Mouse (Mus musculus) MEL (cell line): ENCODE measurements around the gene Psmc5. TPM values are rescaled to one million over a fixed set of nuclear protein-coding genes. Genes with fewer than 3 reads are reported as not detected.

Experiments used
- DNase-seq: peaks from one replicate; pipeline ENCODE4 v3.0.0; 2011; ENCODE audit warnings: low read depth, low spot score
- H3K27ac ChIP-seq: 2 replicates; pipeline ENCODE4 v1.5.1; 2012; ENCODE audit warnings: low read depth, mild to moderate bottlenecking, control low read depth, low read length, moderate library complexity; ENCODE audit not compliant: control insufficient read depth
- H3K27me3 ChIP-seq, 2 experiments: fragments of 150-350 bp in 1 of 2; sonication (generic) in 1 of 2; 2 replicates each; pipeline ENCODE4 v1.6.1; 2012; ENCODE audit warnings: low read length in 2 of 2, mild to moderate bottlenecking in 2 of 2, improper control_type of control experiment in 1 of 2, moderate library complexity in 1 of 2; ENCODE audit not compliant: insufficient read depth in 2 of 2, control insufficient read depth in 1 of 2
- H3K36me3 ChIP-seq, 2 experiments: 2 replicates each; pipeline ENCODE4 v1.6.1; 2012 to 2014; ENCODE audit warnings: low read length in 2 of 2, improper control_type of control experiment in 1 of 2, inconsistent platforms in 1 of 2, mild to moderate bottlenecking in 1 of 2; ENCODE audit not compliant: insufficient read depth in 2 of 2, control insufficient read depth in 1 of 2
- H3K4me1 ChIP-seq, 2 experiments: fragments of 150-350 bp in 1 of 2; sonication (generic) in 1 of 2; 2 replicates each; pipeline ENCODE4 v1.6.1; 2012; ENCODE audit warnings: low read length in 2 of 2, improper control_type of control experiment in 1 of 2, mild to moderate bottlenecking in 1 of 2; ENCODE audit not compliant: insufficient read depth in 2 of 2, control insufficient read depth in 1 of 2
- H3K4me3 ChIP-seq, 2 experiments: fragments of 150-350 bp in 1 of 2; sonication (generic) in 1 of 2; 2 replicates each; pipeline ENCODE4 v1.5.1; 2012; ENCODE audit warnings: low read depth in 2 of 2, low read length in 2 of 2, mild to moderate bottlenecking in 2 of 2, moderate library complexity in 2 of 2, control low read depth in 1 of 2, improper control_type of control experiment in 1 of 2; ENCODE audit not compliant: control insufficient read depth in 1 of 2, insufficient read depth in 1 of 2
- H3K79me2 ChIP-seq: 2 replicates; pipeline ENCODE4 v1.6.1; 2012; ENCODE audit warnings: mild to moderate bottlenecking, low read length, moderate library complexity; ENCODE audit not compliant: control insufficient read depth, poor library complexity, insufficient read depth
- H3K9ac ChIP-seq: 2 replicates; pipeline ENCODE4 v1.6.1; 2012; ENCODE audit warnings: low read depth, mild to moderate bottlenecking, control low read depth, low read length, moderate library complexity; ENCODE audit not compliant: control insufficient read depth, poor library complexity, severe bottlenecking
- H3K9me3 ChIP-seq: fragments of 150-350 bp; sonication (generic); replicated peaks from 2 replicates; pipeline ENCODE4 v1.6.1; 2012; ENCODE audit warnings: mild to moderate bottlenecking, low read length, improper control_type of control experiment, moderate library complexity; ENCODE audit not compliant: insufficient read depth
- BHLHE40 ChIP-seq: IDR thresholded peaks from 2 replicates; pipeline ENCODE4 v1.6.1; 2012; ENCODE audit warnings: low read depth, mild to moderate bottlenecking, inconsistent platforms, low read length, improper control_type of control experiment, borderline replicate concordance
- CHD1 ChIP-seq: IDR thresholded peaks from 2 replicates; pipeline ENCODE4 v1.6.1; 2012; ENCODE audit warnings: low read depth, mild to moderate bottlenecking, inconsistent platforms, low read length, improper control_type of control experiment
- CHD2 ChIP-seq: IDR thresholded peaks from 2 replicates; pipeline ENCODE4 v1.6.1; 2011; ENCODE audit warnings: low read length, improper control_type of control experiment
- ETS1 ChIP-seq: IDR thresholded peaks from 2 replicates; pipeline ENCODE4 v1.6.1; 2012; ENCODE audit warnings: low read depth, mild to moderate bottlenecking, inconsistent platforms, low read length, improper control_type of control experiment, moderate library complexity
- JUND ChIP-seq: IDR thresholded peaks from 2 replicates; pipeline ENCODE4 v1.6.1; 2011; ENCODE audit warnings: low read depth, mild to moderate bottlenecking, improper control_type of control experiment, low read length
- MAFK ChIP-seq: IDR thresholded peaks from 2 replicates; pipeline ENCODE4 v1.6.1; 2011; ENCODE audit warnings: low read depth, mild to moderate bottlenecking, low read length, improper control_type of control experiment, borderline replicate concordance
- MAX ChIP-seq: IDR thresholded peaks from 2 replicates; pipeline ENCODE4 v1.6.1; 2011; ENCODE audit warnings: low read length, improper control_type of control experiment
- MYC ChIP-seq: IDR thresholded peaks from 2 replicates; pipeline ENCODE4 v1.6.1; 2011; ENCODE audit warnings: low read depth, mild to moderate bottlenecking, low read length, improper control_type of control experiment, moderate library complexity
- NELFE ChIP-seq: IDR thresholded peaks from 2 replicates; pipeline ENCODE4 v1.6.1; 2011; ENCODE audit warnings: low read depth, low read length, improper control_type of control experiment
- NRF1 ChIP-seq: IDR thresholded peaks from 2 replicates; pipeline ENCODE4 v1.6.1; 2014; ENCODE audit warnings: low read depth, mild to moderate bottlenecking, inconsistent platforms, low read length, improper control_type of control experiment, moderate library complexity; ENCODE audit not compliant: poor library complexity, insufficient read depth, severe bottlenecking
- SMC3 ChIP-seq: IDR thresholded peaks from 2 replicates; pipeline ENCODE4 v1.6.1; 2011; ENCODE audit warnings: low read depth, low read length, improper control_type of control experiment
- TAL1 ChIP-seq: IDR thresholded peaks from 2 replicates; pipeline ENCODE4 v1.6.1; 2012; ENCODE audit warnings: mild to moderate bottlenecking, inconsistent platforms, low read length, moderate library complexity, mixed read lengths
- TBP ChIP-seq: IDR thresholded peaks from 2 replicates; pipeline ENCODE4 v1.8.0; 2011; ENCODE audit warnings: low read depth, low read length, improper control_type of control experiment
- TCF12 ChIP-seq: IDR thresholded peaks from 2 replicates; pipeline ENCODE4 v1.6.1; 2014; ENCODE audit warnings: low read depth, mild to moderate bottlenecking, inconsistent platforms, low read length, improper control_type of control experiment, moderate library complexity
- USF2 ChIP-seq, 2 experiments: IDR thresholded peaks; 2 replicates each; pipeline ENCODE4 v1.6.1; 2011 to 2012; ENCODE audit warnings: improper control_type of control experiment in 2 of 2, low read length in 2 of 2, borderline replicate concordance in 1 of 2, inconsistent platforms in 1 of 2, low read depth in 1 of 2, mild to moderate bottlenecking in 1 of 2; ENCODE audit not compliant: insufficient read depth in 1 of 2
- ZMIZ1 ChIP-seq: IDR thresholded peaks from 2 replicates; pipeline ENCODE4 v1.6.1; 2012; ENCODE audit warnings: low read depth, mild to moderate bottlenecking, inconsistent platforms, low read length, improper control_type of control experiment, moderate library complexity
- polyA plus RNA-seq, 2 experiments: library from polyadenylated mRNA; stranded (reverse) in 1 of 2; unstranded in 1 of 2; fragments of >175 nt in 1 of 2; fragments of >200 nt in 1 of 2; gene quantifications; 2 replicates each; pipeline versions ENCODE4 v1.2.1 to v1.2.4; 2012; ENCODE audit warnings: low replicate concordance in 2 of 2, low read depth in 1 of 2; ENCODE audit not compliant: insufficient read length in 2 of 2, insufficient read depth in 1 of 2, missing spikeins in 1 of 2
- total RNA-seq: library from RNA; depleted of rRNA; stranded (reverse); fragments of 300-350 nt; gene quantifications from 2 replicates; pipeline ENCODE4 v1.2.3, GENCODE M21; 2012

Psmc5 gene
- total and polyA plus RNA-seq, 3 experiments = 112 to 426 (median 290) TPM

- H3K9me3 ChIP-seq = no peaks in the 10 kb centered on the region
- no peak overlapping the region for H3K4me3 ChIP-seq
- H3K4me1 ChIP-seq = no peaks in the 10 kb centered on the region
- no peaks in the 10 kb centered on the region for H3K79me2 ChIP-seq
- H3K27me3 ChIP-seq = peaks cover 5 to 13% of the 10 kb centered on the region in 2 experiments; a peak in 2 of 4 replicates
- no peak overlapping the region for H3K9ac ChIP-seq
- DNase-seq = no peak
- no peak for TF ChIP-seq BHLHE40
- no peak for TF ChIP-seq ETS1
- no peak for TF ChIP-seq JUND
- no peak for TF ChIP-seq CHD1
- no peak for TF ChIP-seq NRF1
- TF ChIP-seq NELFE = no peak
- no peak for TF ChIP-seq TAL1
- TF ChIP-seq TCF12 = no peak
- TF ChIP-seq ZMIZ1 = no peak
- no peak overlapping the region for H3K27ac ChIP-seq
- no peaks in the 10 kb centered on the region for H3K36me3 ChIP-seq
Measured at GRCm38 (mm10) chr11:106305348-106306064, 49.6 kb downstream of the Psmc5 start.

GRCm38 (mm10) chr11:106306065-106306385 lies 50.1 kb downstream of the Psmc5 start:
- Histone ChIP-seq H3K9ac (no peak overlapping the region), H3K36me3 (no peaks in the 10 kb centered on the region), H3K79me2 (no peaks in the 10 kb centered on the region), H3K4me3 (no peak overlapping the region), H3K27me3 (peaks cover 5 to 13% of the 10 kb centered on the region in 2 experiments; a peak in 2 of 4 replicates), H3K27ac (no peak overlapping the region), H3K4me1 (no peaks in the 10 kb centered on the region), H3K9me3 (no peaks in the 10 kb centered on the region)
- DNase-seq = no peak
- TF ChIP-seq TAL1 = no peak
- TF ChIP-seq MYC = no peak
- no peak for TF ChIP-seq CHD1
- no peak for TF ChIP-seq SMC3
- TF ChIP-seq MAX = no peak
- peak; percentile 67 for TF ChIP-seq MAFK
- TF ChIP-seq CHD2 = no peak
- no peak for TF ChIP-seq TCF12

DNA sequence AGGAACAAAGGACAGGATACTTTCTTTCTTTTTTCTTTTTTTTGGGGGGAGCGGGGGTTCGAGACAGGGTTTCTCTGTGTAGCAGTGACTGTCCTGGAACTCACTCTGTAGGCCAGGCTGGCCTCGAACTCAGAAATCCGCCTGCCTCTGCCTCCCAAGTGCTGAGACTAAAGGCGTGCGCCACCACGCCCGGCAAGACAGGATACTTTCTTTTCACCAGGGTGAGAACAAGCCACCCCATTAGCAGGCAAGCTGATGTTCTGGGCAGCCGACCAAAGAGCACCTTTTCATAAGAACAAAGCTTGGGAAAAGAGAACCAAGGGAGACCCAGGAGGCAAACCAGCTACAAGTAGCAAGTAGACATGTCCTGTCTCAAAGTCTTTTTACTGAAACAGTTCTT lies 50.8 kb downstream of the Psmc5 start:
- TF ChIP-seq TBP = peak; percentile 75
- TF ChIP-seq USF2 (IDR thresholded peaks at IDR 0.05; ENCODE audit: borderline replicate concordance in 1 of 2, insufficient read depth in 1 of 2, low read depth in 1 of 2, low read length in 2 of 2) = no peak
- TF ChIP-seq, all 39 proteins: peak for 1
- H3K9me3 ChIP-seq = no peaks in the 10 kb centered on the region
- no peaks in the 10 kb centered on the region for H3K4me1 ChIP-seq
- no peak overlapping the region for H3K27ac ChIP-seq
- H3K27me3 ChIP-seq = peaks cover 5 to 13% of the 10 kb centered on the region in 2 experiments; a peak in 3 of 4 replicates
- H3K79me2 ChIP-seq = no peaks in the 10 kb centered on the region
- no peaks in the 10 kb centered on the region for H3K36me3 ChIP-seq
- DNase-seq = no peak
- H3K4me3 ChIP-seq = no peak overlapping the region
- H3K9ac ChIP-seq = no peak overlapping the region
